Mouse (Mus musculus): ENCODE results near the gene Pcx. TPM values are rescaled to one million over a fixed set of nuclear protein-coding genes. Genes with fewer than 3 reads are reported as not detected.
A peak's percentile ranks its signal among the peaks of the same experiment; 100 is the strongest.

Pcx gene
- total RNA-seq, 2 experiments from 2014 or later: 2.1 to 2.3 TPM

DNA sequence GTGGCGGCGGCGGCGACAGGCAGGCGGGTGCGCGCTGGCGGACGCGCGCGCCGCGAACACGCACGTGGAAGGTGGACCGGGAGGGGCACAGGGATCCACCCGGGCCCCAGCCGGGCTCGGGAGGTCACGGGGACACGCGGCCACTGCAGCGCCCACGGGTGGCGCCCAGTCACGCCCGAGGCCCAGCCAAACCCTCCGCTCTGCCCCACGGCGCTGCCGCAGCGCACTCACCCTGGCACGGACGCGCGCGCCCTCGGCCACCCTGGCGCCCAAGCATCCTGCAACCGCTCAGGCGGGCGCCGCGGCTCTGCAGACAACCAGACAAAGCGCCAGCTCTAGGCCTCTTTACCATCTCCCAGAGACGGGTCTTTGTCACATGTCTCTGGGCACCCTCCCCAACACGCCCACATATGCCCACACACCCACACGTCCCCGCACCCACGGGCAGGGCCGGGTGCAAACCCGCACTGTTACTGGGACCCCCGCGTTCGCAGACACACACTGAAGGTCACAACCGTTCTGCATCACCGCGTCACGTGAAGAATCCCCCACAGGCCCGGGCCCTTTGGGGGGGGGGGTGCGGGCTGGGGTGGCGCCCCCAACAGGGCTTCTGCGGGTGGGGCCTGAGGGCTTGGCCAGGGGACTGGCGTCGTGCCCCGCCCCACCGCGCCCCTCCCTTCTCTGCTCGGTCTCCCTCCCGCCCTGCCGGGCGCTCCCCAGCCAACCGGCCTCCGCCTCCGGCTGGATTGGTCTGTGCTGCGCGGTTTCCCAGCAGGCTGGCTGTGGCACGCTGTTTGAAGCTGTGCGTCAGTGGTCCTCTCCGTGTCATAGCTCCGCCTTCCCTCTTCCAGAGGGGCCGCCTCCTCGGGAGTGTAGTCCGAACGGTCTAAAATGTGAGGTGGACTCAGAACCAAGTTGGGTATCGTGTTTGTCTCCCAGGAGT lies 105.2 kb downstream of the Pcx start, which contains the start of gene Lrfn4:
Gene Lrfn4 (minus strand): TSS at position 517 of the 943 bp plus-strand sequence.
- peak; percentile 85 for ATAC-seq (replicated peaks; ENCODE audit: poor library complexity)

DNA sequence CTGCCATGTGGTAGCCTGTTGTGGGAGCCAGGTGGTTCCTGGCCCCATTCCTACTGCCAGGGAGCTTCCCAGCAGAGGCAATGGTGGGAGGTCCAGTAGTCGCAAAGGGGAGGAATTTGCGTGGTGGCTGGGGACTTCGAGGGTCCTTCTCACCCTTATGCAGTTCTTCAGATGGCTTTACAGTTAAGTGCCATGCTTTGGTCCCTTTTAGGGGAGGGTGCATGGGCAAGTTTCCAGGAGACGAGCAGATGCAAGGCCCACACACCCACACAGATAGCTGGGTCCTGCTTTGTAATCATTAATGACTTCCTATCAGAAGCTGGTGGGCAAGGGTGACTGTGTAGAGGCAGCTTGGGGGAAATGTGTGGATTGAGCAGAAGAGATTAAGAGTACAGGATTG lies 106.3 kb downstream of the Pcx start:
- ATAC-seq (replicated peaks; ENCODE audit: poor library complexity): no peak

DNA sequence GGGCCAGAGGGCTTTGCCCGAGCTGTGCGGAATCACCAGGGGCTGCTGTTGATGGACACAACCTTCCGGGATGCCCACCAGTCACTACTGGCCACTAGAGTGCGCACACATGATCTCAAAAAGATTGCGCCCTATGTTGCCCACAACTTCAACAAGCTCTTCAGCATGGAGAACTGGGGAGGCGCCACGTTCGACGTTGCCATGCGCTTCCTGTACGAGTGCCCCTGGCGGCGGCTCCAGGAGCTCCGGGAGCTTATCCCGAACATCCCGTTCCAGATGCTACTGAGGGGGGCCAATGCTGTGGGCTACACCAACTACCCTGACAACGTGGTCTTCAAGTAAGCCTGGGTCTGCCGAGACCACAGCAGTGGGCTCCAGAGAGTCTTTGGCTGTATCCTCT lies 107.9 kb downstream of the Pcx start:
- ATAC-seq (replicated peaks; ENCODE audit: poor library complexity): no peak

DNA sequence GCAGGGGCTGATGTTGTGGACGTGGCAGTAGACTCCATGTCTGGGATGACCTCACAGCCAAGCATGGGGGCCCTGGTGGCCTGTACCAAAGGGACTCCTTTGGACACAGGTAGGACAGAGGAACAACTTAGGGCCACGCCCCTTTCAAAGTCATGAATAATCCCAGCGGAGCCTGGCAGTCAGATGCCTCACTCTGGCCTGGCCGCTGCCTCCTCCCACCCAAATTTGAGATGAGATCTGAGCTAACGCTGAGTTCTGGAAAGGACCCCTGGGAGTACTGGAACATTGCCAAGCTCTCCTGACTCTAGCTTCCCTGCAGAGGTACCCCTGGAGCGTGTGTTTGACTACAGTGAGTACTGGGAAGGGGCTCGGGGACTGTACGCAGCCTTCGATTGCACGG lies 109.2 kb downstream of the Pcx start:
- no peak for ATAC-seq (replicated peaks; ENCODE audit: poor library complexity)

DNA sequence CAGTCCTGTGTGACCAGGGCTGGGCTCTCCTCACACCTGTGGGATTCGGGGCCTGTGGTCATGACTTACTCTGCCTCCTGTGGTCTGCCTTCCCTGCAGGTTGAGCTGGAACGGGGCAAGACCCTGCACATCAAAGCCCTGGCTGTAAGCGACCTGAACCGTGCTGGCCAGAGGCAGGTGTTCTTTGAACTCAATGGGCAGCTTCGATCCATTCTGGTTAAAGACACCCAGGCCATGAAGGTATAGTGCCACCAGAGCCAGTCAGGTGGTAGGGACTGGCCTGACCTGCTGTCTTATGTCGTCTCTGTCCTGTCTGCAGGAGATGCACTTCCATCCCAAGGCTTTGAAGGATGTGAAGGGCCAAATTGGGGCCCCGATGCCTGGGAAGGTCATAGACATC lies 110.4 kb downstream of the Pcx start:
- no peak for ATAC-seq (replicated peaks; ENCODE audit: poor library complexity)

DNA sequence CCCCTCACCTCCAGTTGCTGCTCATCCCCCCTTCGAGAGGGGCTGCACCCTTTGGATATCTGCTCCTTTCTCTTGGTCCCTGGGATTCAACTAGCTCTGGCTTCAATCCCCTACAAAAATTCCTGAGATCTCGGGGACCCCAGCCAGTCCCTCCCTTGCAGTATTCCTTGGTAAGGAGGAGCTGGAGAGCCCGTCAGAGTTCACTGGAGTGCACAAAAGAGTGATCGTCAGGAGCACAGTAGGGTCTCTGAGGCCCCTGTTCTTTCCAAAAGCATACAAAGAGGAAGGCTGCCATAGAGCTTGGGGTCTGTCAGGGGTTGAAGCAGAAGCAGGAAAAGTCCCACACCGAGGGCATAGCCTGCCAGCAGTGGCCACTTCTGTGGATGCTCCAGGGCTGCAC lies 112.5 kb downstream of the Pcx start:
- ATAC-seq (replicated peaks; ENCODE audit: poor library complexity): no peak

DNA sequence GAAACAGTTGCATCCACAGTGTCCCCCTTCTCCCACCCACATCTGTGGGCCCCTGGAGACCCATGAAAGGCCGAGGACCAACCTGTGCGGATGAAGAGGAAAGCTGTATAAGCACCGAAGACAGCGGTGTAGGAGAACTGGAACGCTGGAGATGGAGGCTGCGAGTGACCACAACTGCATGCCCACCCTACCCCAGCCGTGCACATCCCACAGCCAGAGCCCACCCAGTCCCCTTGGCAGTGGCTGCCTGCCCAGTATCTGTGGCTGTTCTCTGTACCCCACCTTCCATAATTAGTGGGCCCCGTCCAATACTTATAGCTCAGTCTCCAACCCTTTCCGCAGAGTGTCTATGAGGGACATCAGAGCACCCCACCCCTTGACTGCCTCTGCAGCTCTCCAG lies 113.1 kb downstream of the Pcx start:
- no peak for ATAC-seq (replicated peaks; ENCODE audit: poor library complexity)

DNA sequence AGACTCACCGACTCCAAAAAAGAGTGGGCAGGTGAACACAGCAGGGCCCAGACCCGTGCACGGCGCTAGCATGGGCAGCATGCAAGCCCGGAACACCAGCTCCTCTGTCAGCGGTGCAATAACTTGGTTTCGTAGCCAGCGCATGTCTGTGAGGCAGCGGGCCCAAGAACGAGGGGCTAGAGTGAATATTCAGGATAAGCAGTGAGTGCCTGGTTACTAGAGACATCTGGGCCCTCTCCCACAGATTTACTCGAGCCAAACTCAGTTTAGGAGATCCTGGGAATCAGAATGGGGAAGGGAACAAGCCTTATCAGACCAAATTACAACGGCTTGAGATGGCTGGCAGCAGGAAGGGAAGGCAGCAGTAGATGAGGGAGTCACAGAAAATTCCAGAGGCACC lies 113.7 kb downstream of the Pcx start:
- no peak for ATAC-seq (replicated peaks; ENCODE audit: poor library complexity)

DNA sequence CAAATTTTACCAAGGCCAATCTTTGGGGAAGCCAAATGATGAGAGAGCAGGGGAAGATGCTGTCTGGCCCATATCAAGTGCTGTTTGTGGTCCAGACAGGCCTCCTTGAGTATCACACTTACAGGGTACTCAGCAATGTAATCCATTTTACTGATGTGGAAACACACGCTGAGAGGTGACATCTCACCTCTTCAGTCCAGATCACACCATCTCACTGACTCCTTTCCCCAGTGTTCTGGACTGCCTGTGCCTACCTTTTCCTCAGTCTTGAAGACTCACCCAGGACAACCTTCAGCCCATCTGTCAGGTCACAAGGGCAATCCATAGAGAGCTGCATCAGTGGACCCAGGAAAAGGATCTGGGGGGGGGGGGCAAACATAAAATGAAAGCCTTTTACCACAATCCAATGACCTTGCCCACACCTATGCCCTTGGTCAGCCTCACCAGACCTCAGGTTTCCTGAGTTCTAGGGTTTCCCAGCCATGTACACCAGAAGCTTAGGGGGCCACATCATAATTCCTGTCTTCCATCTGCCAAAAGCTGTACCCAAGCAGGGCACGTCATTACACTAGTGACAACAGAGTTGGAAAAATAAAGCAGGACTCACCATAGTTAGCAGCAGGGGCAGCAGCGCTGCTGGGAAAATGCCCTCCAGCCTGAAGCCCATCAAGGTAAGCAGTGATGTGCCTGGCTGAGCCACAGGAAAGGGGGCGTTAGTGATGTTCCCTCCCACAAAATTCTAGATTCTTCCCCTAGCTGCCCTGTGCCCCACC lies 114.3 kb downstream of the Pcx start:
- ATAC-seq (replicated peaks; ENCODE audit: poor library complexity): 0 out of 2 replicates have a peak, but pooled peaks have one; percentile 5

DNA sequence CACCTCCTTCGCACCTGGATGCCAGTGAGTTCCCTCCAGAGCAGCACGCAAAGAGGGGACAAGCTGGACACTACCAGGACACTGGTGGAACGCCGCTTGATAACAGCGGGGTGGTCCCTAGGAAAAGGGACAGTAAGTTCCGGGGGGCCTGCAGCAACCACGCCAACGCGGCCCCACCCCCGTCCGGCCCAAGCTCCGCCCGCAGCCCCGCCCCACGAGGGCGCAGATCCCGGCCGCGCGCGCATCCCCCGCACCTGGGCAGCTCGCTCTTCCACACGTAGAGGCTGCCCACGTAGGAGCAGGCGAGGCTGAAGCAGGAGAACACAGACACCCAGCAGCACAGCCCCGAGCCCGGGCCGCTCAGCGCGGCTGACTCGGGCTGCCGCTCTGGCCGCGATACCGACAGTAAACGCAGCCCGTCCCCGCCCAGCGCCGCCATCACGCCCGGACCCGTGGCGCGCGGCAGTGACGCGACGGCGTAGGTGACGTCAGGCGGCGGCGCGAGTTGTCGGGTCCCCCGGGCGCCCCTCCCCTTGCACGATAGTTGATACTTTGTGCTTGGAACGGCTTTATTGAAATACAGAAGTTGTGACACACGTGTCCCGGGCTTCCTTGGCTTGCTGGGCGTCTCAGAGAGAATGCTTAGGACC lies 115.0 kb downstream of the Pcx start, which contains the start of gene Rce1:
Gene Rce1 (minus strand): TSS at position 463 of the 650 bp plus-strand sequence.
- ATAC-seq (replicated peaks; ENCODE audit: poor library complexity): peak; percentile 86

DNA sequence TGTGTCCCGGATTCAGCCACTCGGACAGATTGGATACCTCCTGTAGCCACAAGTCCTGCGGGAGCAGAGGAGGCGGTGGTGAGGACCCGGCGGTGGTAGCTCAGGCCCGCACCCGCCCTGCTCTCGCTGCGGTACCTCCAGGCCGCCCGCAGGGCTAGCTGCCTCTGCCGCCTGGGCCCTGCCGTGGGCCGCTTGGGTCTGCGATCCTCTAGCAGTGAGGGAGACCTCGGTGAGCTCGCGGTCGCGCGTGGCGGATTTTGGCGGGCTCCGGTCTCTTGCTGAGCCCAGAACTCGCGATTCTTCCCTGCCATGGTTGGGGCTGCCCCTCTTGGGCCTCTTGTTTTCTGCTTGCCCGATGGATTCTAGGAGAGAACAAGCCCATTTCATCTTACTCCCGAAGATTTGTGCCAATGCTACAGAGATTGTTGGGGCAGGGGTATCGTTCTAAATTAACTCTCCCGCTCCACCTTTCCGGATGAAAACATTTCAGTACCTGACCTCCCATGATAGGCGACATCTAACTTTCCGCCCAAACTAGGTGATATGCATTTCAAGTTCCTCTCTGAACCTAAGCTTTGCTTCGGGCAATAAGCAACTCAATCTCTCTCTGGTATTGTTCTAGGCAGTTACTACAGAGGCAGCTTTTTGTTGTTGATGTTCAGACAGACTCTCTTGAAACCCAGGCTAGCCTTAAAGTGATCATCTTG lies 115.7 kb downstream of the Pcx start:
- ATAC-seq (replicated peaks; ENCODE audit: poor library complexity): peak; percentile 48

DNA sequence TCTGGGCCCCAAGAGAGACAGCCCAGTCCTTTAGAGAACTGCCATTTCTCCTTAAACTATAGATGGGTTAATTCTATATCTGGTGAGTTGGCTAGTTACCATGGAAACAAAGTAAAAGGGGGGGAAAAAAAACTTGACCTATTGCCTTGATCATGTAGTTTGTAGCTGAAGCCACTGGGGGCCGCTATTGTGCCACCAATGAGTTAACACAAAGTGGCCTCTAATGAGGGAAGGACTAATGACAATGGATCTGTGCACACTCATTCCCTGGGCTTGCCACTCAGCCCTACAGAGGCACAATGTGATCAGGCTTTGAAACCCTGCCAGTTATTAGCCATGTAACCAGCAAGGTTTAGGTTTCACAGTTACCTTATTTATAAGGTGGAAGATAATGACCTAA lies 118.5 kb downstream of the Pcx start:
- peak; percentile 66 for ATAC-seq (replicated peaks; ENCODE audit: poor library complexity)

DNA sequence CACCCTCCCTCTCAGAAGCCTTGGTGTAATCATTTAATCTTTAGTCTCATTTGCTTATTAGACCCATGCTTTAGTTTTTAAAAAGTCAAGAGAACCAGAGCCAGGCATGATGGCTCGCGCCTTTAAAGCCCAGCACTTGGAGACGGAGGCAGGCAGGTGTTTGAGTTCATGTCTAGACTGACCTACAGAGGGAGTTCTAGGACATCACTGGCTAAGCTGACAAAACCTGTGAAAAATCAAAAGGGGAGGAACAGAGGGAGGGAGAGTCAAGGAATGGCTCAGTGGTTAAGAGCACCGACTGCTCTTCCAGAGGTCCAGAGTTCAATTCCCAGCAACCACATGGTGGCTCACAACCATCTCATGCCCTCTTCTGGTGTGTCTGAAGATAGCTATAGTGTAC lies 125.7 kb downstream of the Pcx start:
- no peak for ATAC-seq (replicated peaks; ENCODE audit: poor library complexity)

DNA sequence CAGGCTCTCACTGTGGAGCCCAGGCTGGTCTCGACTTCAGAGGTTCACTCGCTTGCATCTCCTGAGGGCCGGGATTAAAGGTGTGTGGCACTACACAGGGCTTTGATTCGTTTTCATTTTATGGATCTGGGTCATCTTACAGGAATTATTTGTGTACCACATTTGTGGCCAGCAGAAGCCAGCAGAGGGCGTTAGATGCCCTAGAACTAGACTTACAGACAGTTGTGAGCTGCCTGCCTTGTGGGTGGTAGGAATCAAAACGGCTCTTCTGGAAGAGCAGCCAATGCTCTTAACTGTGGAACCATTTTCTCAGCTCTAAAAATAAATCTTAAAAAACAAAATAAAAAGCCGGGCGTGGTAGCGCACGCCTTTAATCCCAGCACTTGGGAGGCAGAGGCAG lies 134.0 kb downstream of the Pcx start:
- ATAC-seq (replicated peaks; ENCODE audit: poor library complexity): no peak

DNA sequence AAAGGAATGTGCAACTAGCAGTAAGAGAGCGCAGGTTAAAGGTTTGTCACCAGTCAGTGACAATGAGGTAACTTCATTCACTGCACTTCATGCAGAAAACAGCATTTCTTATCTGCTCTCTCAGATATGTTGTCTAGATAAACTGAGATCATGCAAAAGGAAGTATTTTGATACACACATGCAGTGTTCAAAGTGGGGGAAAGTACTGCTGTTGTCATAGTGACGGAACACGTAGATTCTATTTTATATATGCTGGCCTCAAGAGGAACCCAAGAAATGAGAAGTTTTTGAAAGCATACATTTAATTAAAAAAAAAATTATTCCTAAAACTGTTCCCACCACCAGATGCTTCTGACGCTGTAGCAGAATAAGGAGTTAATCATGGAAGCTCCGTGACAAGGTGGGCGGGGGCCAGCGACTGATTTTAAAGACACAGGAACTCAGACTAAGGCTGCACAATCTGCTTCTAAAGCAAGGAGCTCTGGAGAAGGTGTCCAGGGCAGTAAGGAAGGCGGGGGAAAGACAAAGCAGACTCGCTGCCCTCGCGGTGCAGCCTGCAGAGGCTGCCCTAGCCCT lies 136.7 kb downstream of the Pcx start:
- no peak for ATAC-seq (replicated peaks; ENCODE audit: poor library complexity)

DNA sequence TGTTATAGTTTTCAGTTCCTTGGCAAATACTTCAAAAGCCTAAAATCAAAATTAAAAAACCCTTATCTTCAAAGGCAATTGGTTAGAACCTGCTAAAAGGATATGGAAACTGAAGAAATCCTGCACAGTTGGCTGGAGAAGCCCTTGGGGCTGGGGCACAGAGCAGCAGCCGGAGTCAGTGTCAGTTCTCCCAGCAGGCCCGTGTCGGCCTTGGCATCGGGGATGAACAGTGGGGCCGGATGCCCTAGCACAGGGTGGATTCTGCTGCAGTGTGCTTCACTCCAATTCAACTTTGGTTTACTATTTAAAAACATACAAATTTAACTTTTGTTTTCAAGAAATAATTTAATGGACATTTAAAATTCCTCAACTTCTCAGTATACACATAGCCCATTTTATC lies 147.9 kb downstream of the Pcx start:
- no peak for ATAC-seq (replicated peaks; ENCODE audit: poor library complexity)

DNA sequence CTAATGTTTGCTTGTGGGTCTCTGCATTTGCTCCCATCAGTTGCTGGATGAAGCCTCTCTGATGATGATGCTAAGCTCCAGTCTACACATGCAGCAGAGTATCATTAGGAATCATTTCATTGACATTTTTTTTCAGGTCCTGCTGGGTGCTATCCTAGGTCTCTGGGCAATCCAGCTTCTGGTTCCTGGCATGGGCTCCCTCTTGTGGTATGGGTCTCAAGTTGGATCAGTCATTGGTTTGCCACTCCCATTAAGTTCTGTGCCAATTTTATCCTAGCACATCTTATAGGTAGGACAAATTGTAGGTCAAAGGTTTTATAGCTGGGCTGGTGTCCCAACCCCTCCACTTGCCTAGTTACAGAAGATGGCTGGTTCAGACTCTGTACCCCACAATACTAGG lies 156.5 kb downstream of the Pcx start:
- ATAC-seq (replicated peaks; ENCODE audit: poor library complexity): no peak

DNA sequence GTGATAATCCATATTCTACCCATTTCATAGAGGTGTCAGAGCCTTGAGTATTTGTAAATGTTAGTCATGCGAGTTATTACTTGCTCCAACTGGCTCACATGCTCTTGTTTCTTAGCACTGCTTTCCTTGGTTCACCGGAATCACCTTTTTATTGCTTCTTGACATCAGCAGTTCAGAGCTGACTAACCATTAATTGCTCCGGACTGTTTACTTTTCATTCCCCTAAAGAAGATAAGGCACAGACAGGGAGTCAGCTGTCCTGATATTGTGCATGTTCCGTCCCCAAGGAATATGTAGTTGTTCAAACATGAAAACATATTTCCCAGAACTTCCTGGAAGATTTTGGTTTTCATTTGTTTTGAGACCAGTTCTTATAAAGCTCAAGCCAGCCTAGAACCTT lies 160.5 kb downstream of the Pcx start:
- ATAC-seq (replicated peaks; ENCODE audit: poor library complexity): no peak
